Mouse (Mus musculus): ENCODE results near the gene Bank1.

Gene Bank1

GRCm38 (mm10) chr3:136103339-136103738, 222.5 kb downstream of the Bank1 start:
- DNase-seq (ENCODE audit: low spot score in 2 of 2) = no peak

GRCm38 (mm10) chr3:136100973-136101500, 224.8 kb downstream of the Bank1 start:
- no peak for DNase-seq (ENCODE audit: low spot score in 2 of 2)

GRCm38 (mm10) chr3:136100292-136100691, 225.6 kb downstream of the Bank1 start:
- no peak for DNase-seq (ENCODE audit: low spot score in 2 of 2)

GRCm38 (mm10) chr3:136086948-136087660, 238.8 kb downstream of the Bank1 start:
- DNase-seq (ENCODE audit: low spot score in 2 of 2) = no peak

GRCm38 (mm10) chr3:136086431-136086830, 239.4 kb downstream of the Bank1 start:
- DNase-seq (ENCODE audit: low spot score in 2 of 2) = no peak

- DNase-seq (ENCODE audit: low spot score in 2 of 2) = no peak
Observed at GRCm38 (mm10) chr3:136085077-136085476, 240.8 kb downstream of the Bank1 start.

GRCm38 (mm10) chr3:136084066-136084465, 241.8 kb downstream of the Bank1 start:
- no peak for DNase-seq (ENCODE audit: low spot score in 2 of 2)

- no peak for DNase-seq (ENCODE audit: low spot score in 2 of 2)
Observed at GRCm38 (mm10) chr3:136081264-136081663, 244.6 kb downstream of the Bank1 start.

GRCm38 (mm10) chr3:136078535-136078934, 247.3 kb downstream of the Bank1 start:
- DNase-seq (ENCODE audit: low spot score in 2 of 2) = no peak

- DNase-seq (ENCODE audit: low spot score in 2 of 2) = no peak
Observed at GRCm38 (mm10) chr3:136070394-136070793, 255.5 kb downstream of the Bank1 start.

GRCm38 (mm10) chr3:136061907-136062306, 264.0 kb downstream of the Bank1 start:
- no peak for DNase-seq (ENCODE audit: low spot score in 2 of 2)

GRCm38 (mm10) chr3:136050635-136051034, 275.2 kb downstream of the Bank1 start:
- no peak for DNase-seq (ENCODE audit: low spot score in 2 of 2)

GRCm38 (mm10) chr3:136050215-136050614, 275.7 kb downstream of the Bank1 start:
- DNase-seq (ENCODE audit: low spot score in 2 of 2) = no peak

- no peak for DNase-seq (ENCODE audit: low spot score in 2 of 2)
Observed at GRCm38 (mm10) chr3:136048026-136048425, 277.8 kb downstream of the Bank1 start.

- DNase-seq (ENCODE audit: low spot score in 2 of 2) = no peak
Observed at GRCm38 (mm10) chr3:136045381-136045780, 280.5 kb downstream of the Bank1 start.

GRCm38 (mm10) chr3:136040041-136040440, 285.8 kb downstream of the Bank1 start:
- DNase-seq (ENCODE audit: low spot score in 2 of 2) = no peak

- no peak for DNase-seq (ENCODE audit: low spot score in 2 of 2)
Observed at GRCm38 (mm10) chr3:136039446-136039845, 286.4 kb downstream of the Bank1 start.

GRCm38 (mm10) chr3:136037254-136037653, 288.6 kb downstream of the Bank1 start:
- no peak for DNase-seq (ENCODE audit: low spot score in 2 of 2)

- DNase-seq (ENCODE audit: low spot score in 2 of 2) = no peak
Observed at GRCm38 (mm10) chr3:136035784-136036183, 290.1 kb downstream of the Bank1 start.

GRCm38 (mm10) chr3:136024876-136025275, 301.0 kb downstream of the Bank1 start:
- DNase-seq (ENCODE audit: low spot score in 2 of 2) = no peak

GRCm38 (mm10) chr3:136017517-136017916, 308.3 kb downstream of the Bank1 start:
- no peak for DNase-seq (ENCODE audit: low spot score in 2 of 2)

- DNase-seq (ENCODE audit: low spot score in 2 of 2) = no peak
Observed at GRCm38 (mm10) chr3:136010616-136011015, 315.2 kb downstream of the Bank1 start.

GRCm38 (mm10) chr3:136007846-136008245, 318.0 kb downstream of the Bank1 start:
- no peak for DNase-seq (ENCODE audit: low spot score in 2 of 2)

Measured in spleen, postnatal 4 days (tissue).